Mouse (Mus musculus) olfactory bulb, adult 2 months (tissue): ENCODE results near the gene Elovl3.

ENCODE experiments used
- CTCF ChIP-seq: fragments of 200-500 bp; IDR thresholded peaks from 2 replicates; pipeline ENCODE4 v1.5.1; 2012; ENCODE audit warnings: low read depth, mild to moderate bottlenecking, low read length, moderate library complexity; ENCODE audit not compliant: insufficient read depth
- POLR2A ChIP-seq: fragments of 200-500 bp; IDR thresholded peaks from 2 replicates; pipeline ENCODE4 v1.6.1; 2012; ENCODE audit warnings: mild to moderate bottlenecking, low read depth, low read length, moderate library complexity; ENCODE audit not compliant: insufficient read depth

- peak; percentile 58 for TF ChIP-seq POLR2A
- no peak for TF ChIP-seq CTCF
Measured at GRCm38 (mm10) chr19:46152127-46152803, 20.6 kb downstream of the Elovl3 start, which contains the start of gene Gbf1.
